Mouse (Mus musculus) midbrain, embryonic 10.5 days (tissue): ENCODE measurements around the gene Colq. TPM values are rescaled to one million over a fixed set of nuclear protein-coding genes. Genes with fewer than 3 reads are reported as not detected.
A peak's percentile ranks its signal among the peaks of the same experiment; 100 is the strongest.

Experiments
- DNase-seq: peaks from one replicate; pipeline ENCODE4 v3.0.0-alpha.2; 2017; ENCODE audit warnings: low spot score
- H3K27ac ChIP-seq: fragments of 300-500 bp; sonication (generic); replicated peaks from 2 replicates; pipeline ENCODE4 v1.5.1; 2016; ENCODE audit warnings: mild to moderate bottlenecking
- H3K27me3 ChIP-seq: fragments of 300-500 bp; sonication (generic); 2 replicates; pipeline ENCODE4 v1.6.1; 2016; ENCODE audit warnings: low read depth, mild to moderate bottlenecking; ENCODE audit not compliant: poor library complexity, severe bottlenecking
- H3K36me3 ChIP-seq: fragments of 300-500 bp; sonication (generic); 2 replicates; pipeline ENCODE4 v1.6.1; 2016; ENCODE audit warnings: mild to moderate bottlenecking, moderate library complexity
- H3K4me1 ChIP-seq: fragments of 300-500 bp; sonication (generic); 2 replicates; pipeline ENCODE4 v1.6.1; 2016
- H3K4me3 ChIP-seq: fragments of 300-500 bp; sonication (generic); 2 replicates; pipeline ENCODE4 v1.5.1; 2016; ENCODE audit warnings: mild to moderate bottlenecking, moderate library complexity
- H3K9me3 ChIP-seq: fragments of 300-500 bp; sonication (generic); replicated peaks from 2 replicates; pipeline ENCODE4 v1.6.1; 2016; ENCODE audit warnings: mild to moderate bottlenecking
- WGBS: fragments of 180-500 bp; shearing (Covaris S2); methylation state at CpG from one replicate; pipeline ENCODE4 v1.1.7; 2016; 5-methylcytosine and 5-hydroxymethylcytosine counted together
- polyA plus RNA-seq: library from polyadenylated mRNA; unstranded; fragments of >200 nt; fragmentation: Nextera tagmentation; extraction: Ambion mirVana; gene quantifications from 2 replicates; pipeline ENCODE4 v1.2.1, GENCODE M21; 2016

The Colq gene
- polyA plus RNA-seq, 1 experiment from 2014 or later: 0.05 TPM

DNA sequence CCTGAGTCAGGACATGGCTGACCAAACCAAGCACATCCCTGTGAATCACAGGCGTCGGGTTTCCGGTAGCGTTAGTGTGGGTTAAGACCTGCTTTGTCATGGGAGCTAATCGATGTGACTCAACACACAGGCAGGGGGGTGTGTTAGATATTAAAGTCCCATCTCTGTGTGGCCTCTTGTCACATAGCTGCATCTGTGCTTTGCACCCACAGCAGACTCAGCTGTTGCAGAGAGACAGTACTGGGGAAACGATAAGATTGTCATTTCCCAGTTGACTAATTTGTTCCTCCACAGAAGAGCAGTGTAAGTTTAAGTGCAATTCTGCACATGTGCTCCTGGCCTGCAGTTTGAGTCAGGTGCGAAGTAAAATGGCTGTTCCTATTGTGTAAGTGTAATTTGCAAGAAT, 94.9 kb downstream of the Colq start:
- WGBS: 70% methylated on average over 7 of the region's 7 CpGs
- no peaks in the 10 kb centered on the region for H3K9me3 ChIP-seq
- peak overlapping the region; percentile 95 for H3K4me3 ChIP-seq
- no peak overlapping the region for H3K27ac ChIP-seq
- H3K27me3 ChIP-seq: no peaks in the 10 kb centered on the region
- H3K36me3 ChIP-seq: peaks cover 56% of the 10 kb centered on the region
- H3K4me1 ChIP-seq: peaks cover 31% of the 10 kb centered on the region
- DNase-seq: no peak

DNA sequence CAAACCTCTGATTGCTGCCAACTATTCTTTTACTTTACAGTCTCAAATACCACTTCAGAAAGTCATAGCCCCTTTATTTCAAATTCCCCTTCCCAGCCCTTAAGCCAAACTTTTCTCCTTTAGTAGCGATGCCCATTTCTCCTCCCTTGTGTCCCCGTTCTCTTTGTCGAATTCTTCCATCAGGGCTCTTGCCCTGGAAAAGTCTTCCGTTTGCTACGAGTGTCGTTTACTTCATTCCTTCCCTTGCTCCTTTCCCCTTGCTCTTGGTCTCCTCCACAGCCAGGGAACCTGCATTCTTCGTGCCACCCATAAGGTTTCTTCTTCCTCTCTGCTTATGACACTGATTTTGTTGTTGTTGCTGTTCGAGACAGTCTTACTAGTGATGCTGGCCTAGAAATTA, 95.6 kb downstream of the Colq start:
- Histone ChIP-seq H3K4me3 (peak overlapping the region; percentile 95), H3K9me3 (no peaks in the 10 kb centered on the region), H3K4me1 (peaks cover 31% of the 10 kb centered on the region), H3K27ac (peak overlapping the region; percentile 94), H3K27me3 (no peaks in the 10 kb centered on the region), H3K36me3 (peaks cover 56% of the 10 kb centered on the region)
- WGBS: 8% methylated on average over 8 of the region's 8 CpGs
- no peak for DNase-seq

DNA sequence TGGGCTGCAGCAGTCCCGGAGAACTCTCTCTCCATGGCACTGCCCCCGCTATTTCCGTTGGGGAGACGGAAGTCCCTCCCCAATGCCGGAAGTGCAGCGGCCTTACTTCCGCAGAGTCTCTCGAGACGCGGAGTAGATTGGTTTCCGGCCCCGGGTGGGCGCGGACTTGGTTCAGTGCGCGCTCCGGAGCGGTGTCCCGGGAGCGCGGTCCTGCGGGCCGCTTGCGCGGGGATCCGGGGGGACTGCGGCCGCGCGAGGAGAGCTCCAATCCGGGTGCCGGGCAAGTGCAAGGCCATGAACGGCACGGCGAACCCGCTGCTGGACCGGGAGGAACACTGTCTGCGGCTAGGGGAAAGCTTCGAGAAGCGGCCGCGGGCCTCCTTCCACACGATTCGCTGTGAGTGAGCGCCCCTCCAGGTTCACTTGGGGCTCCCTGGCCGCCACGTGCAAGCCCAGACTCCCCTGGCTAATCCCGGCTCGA, 96.1 kb downstream of the Colq start, which contains the start of gene Mettl6:
Mettl6 (minus strand) TSS at position 66 of the 481 bp plus-strand sequence.
- DNase-seq: peak; percentile 91
- no peaks in the 10 kb centered on the region for H3K27me3 ChIP-seq
- no peaks in the 10 kb centered on the region for H3K9me3 ChIP-seq
- H3K36me3 ChIP-seq: peaks cover 53% of the 10 kb centered on the region
- H3K4me3 ChIP-seq: peak within 1 kb of the TSS; percentile 95
- 0% methylated on average over 49 of the region's 49 CpGs for WGBS
- peaks cover 31% of the 10 kb centered on the region for H3K4me1 ChIP-seq
- H3K27ac ChIP-seq: peak within 1 kb of the TSS; percentile 94

DNA sequence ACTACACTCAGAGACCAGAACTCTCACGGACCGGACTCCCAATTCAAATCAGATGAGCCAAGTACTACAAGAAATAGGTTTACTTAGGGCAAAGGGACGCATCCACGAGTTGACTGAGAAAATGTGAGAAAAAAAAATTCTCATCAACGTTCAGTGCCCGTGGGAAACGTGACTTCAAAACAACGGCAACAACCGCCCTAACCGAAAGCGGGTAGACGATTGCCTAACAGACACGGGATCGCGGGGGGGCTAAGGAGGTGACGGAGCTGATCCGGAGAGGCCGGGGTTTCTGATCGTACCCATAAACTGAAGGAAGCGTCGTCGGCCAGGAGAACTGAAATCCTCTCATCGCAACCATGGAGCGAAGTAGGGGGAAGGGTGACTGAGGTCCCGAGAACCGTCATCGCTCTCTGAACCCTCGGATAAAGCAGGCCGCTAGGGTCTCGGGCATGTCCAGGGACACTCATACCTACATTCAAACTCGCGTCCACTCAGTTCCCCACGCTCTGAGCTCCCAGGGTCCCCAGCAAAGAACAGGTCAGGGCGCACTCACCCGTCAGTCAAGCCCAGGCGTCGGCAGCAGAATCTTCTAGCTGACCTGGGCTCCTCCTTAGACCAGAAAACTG, 96.7 kb downstream of the Colq start, which contains the start of gene Eaf1:
Eaf1 (plus strand) TSS at position 51 of the 626 bp plus-strand sequence.
- Histone ChIP-seq H3K36me3 (peaks cover 53% of the 10 kb centered on the region), H3K4me3 (peak within 1 kb of the TSS; percentile 95), H3K9me3 (no peaks in the 10 kb centered on the region), H3K27me3 (no peaks in the 10 kb centered on the region), H3K4me1 (peaks cover 31% of the 10 kb centered on the region), H3K27ac (peak within 1 kb of the TSS; percentile 94)
- no peak for DNase-seq
- WGBS: 1% methylated on average over 37 of the region's 37 CpGs

DNA sequence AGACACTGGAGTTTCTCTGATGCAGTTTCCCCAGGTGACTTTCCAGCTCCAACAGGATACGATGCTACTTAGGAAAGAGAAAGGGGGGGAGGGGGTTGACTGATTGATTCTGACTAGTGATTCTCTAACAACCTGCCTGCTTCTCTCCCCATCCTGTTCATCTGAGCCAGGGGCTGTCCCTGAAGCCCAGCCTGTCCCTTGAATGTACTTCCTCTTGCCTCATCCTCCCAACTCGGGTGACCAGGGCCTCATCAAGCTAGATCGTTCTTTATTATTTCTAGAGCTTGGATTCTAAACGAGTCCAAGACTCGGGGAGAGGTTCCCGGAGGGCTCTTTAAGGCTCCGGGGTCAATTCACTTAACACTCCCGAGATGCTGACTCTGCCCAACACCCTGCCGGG, 97.2 kb downstream of the Colq start:
- Histone ChIP-seq H3K4me3 (peak overlapping the region; percentile 95), H3K27me3 (no peaks in the 10 kb centered on the region), H3K4me1 (peaks cover 31% of the 10 kb centered on the region), H3K9me3 (no peaks in the 10 kb centered on the region), H3K27ac (peak overlapping the region; percentile 94), H3K36me3 (peaks cover 53% of the 10 kb centered on the region)
- WGBS: 58% methylated on average over 9 of the region's 9 CpGs
- DNase-seq: no peak

DNA sequence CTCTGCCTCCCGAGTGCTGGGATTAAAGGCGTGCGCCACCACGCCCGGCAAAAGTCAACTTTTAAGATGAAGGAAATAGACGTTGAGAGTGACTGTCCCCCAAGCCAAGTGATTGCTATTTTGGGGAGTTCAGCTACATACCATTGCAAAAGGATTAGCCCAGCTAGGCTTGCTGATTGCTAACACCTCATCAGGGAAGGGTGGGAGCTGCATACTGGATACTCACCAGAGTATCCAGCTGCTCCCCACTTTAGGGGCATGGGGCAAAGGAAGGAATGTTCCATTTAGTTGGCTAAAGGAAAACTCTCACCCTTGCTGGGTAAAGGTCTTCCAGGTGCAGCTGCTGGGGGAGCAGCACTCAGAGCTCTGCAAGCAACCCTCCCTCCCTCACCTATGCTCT, 103.1 kb downstream of the Colq start:
- Histone ChIP-seq H3K4me1 (no peaks in the 10 kb centered on the region; the same call in 1 of the 2 replicates), H3K4me3 (no peak overlapping the region), H3K9me3 (no peaks in the 10 kb centered on the region), H3K27me3 (no peaks in the 10 kb centered on the region), H3K36me3 (peaks cover 96% of the 10 kb centered on the region), H3K27ac (no peak overlapping the region)
- no peak for DNase-seq
- WGBS: 94% methylated on average over 6 of the region's 6 CpGs

DNA sequence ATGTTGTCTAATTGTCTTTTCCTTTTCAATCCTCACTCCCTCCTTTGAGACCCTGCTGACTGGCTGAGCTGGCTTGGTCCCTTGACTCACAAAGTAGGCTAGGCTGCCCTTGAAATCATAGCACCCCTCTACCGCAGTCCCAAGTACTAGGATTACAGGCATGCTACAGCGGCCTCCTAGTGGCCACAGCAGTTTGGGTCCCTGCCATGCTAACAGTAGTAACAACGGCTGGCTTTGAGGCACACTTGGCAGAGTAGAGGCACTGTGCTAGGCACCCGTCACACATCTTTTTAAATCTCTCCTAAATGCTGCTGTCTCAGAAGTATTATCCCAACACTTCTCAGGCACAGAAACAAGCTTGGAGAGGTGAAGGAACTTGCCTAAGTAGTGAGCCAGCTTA, 104.7 kb downstream of the Colq start:
- no peak for DNase-seq
- Histone ChIP-seq H3K27ac (no peak overlapping the region), H3K4me1 (no peaks in the 10 kb centered on the region), H3K36me3 (peaks cover 98% of the 10 kb centered on the region), H3K9me3 (no peaks in the 10 kb centered on the region), H3K4me3 (no peak overlapping the region), H3K27me3 (no peaks in the 10 kb centered on the region)
- WGBS: 83% methylated on average over 4 of the region's 4 CpGs

- Histone ChIP-seq H3K9me3 (no peaks in the 10 kb centered on the region), H3K27ac (no peak overlapping the region), H3K27me3 (no peaks in the 10 kb centered on the region), H3K4me1 (no peaks in the 10 kb centered on the region), H3K4me3 (no peak overlapping the region), H3K36me3 (peaks cover 97% of the 10 kb centered on the region)
- no peak for DNase-seq
- WGBS: 90% methylated on average over 5 of the region's 5 CpGs
Observed at GRCm38 (mm10) chr14:31482417-31482816, 108.7 kb downstream of the Colq start.

GRCm38 (mm10) chr14:31473297-31473696, 117.8 kb downstream of the Colq start:
- H3K4me3 ChIP-seq: no peak overlapping the region
- DNase-seq: no peak
- H3K9me3 ChIP-seq: no peaks in the 10 kb centered on the region
- no peaks in the 10 kb centered on the region for H3K4me1 ChIP-seq
- H3K27me3 ChIP-seq: no peaks in the 10 kb centered on the region
- no peak overlapping the region for H3K27ac ChIP-seq
- peaks cover 10% of the 10 kb centered on the region for H3K36me3 ChIP-seq
- WGBS: 75% methylated on average over 2 of the region's 2 CpGs

Other genes starting within 250 kb of the Colq start
- 17.3 and 22.8 TPM in 2 replicates for gene Sh3bp5, start 155.3 kb downstream of the Colq start, polyA plus RNA-seq
- 21.6 and 21.8 TPM in 2 replicates for gene Eaf1, start 96.9 kb downstream of the Colq start, polyA plus RNA-seq
- 80.7 and 81.5 TPM in 2 replicates for gene Mettl6, start 96.3 kb downstream of the Colq start, polyA plus RNA-seq
- gene Gm49387, start 49.5 kb upstream of the Colq start, polyA plus RNA-seq: 0.12 and 1.4 TPM in 2 replicates
- gene Btd, start 49.7 kb upstream of the Colq start, polyA plus RNA-seq: 15.5 and 16.4 TPM in 2 replicates
- gene Hacl1, start 49.9 kb upstream of the Colq start, polyA plus RNA-seq: 7.2 and 9.5 TPM in 2 replicates
- 8.1 and 8.4 TPM in 2 replicates for gene Ankrd28, start 239.3 kb upstream of the Colq start, polyA plus RNA-seq